Mouse (Mus musculus) kidney, postnatal 36 days (tissue): ENCODE measurements at regions not wholly inside any gene's neighbourhood (a gene's known extent, or its start where the extent isn't known, plus 50 kb on each side); places are given as distances from the start of the nearest gene placed in this dataset.

Experiments
- DNase-seq, 2 experiments: peaks; one replicate each; pipeline ENCODE4 v3.0.0; 2021 to 2022; ENCODE audit warnings: mixed read lengths in 2 of 2

DNA sequence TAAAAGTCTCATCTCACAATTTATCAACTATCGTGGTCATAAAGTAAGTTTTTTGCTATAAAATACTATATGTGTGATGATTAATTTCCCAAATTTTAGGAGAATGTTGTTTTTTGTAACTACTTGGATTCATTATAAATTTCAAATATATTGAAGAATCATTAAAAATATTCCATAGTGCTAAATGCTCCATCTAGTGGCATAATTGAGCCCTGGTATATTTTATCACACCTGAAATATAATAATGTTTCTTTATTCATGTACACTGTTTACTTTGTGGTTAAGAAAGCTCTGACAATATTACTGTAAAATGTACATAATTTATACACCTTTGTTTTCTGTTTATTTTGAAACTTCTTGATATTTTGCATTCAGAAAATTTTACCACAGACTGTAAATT lies 884.7 kb downstream of the Gm597 start:
- no peak for DNase-seq

DNA sequence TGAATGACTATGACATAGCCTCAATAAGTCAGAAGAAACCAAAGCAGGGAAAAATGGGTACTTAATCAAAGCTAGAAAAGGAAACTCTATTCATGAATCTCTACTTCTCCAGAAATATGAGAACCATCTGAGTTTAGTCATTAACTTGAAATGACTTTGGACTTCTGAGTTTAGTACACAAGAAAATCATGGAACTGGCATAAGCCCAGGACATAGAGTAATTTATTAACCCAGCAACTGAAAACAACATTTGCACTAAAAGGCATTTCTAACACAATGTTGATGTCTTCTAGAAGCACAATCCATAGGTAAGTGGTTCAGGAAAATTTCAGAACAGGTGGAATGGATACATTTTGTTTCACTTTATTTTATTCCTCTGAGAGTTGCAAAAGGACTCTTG lies 896.3 kb downstream of the Gm597 start:
- DNase-seq: peak; percentile 34 to 88
